Mouse (Mus musculus) naive thymus-derived CD4-positive, alpha-beta T cell, adult 5 months (primary cell): ENCODE data around the gene Rgs6. TPM values are rescaled to one million over a fixed set of nuclear protein-coding genes. Genes with fewer than 3 reads are reported as not detected.

ENCODE experiments used
- polyA plus RNA-seq: library from polyadenylated mRNA; unstranded; fragments of 100-300 nt; shearing (Covaris generic); gene quantifications from one replicate; pipeline ENCODE4 v1.2.1, GENCODE M21; 2017

Rgs6 gene
- 0.32 TPM for polyA plus RNA-seq

GRCm38 (mm10) chr12:82588017-82588416, at the start of gene Rgs6:
Rgs6 (plus strand) TSS chr12:82588292.

